Mouse (Mus musculus) heart, adult 2 months (tissue): ENCODE results near the gene Hist1h2bb. TPM values are rescaled to one million over a fixed set of nuclear protein-coding genes. Genes with fewer than 3 reads are reported as not detected.
A peak's percentile ranks its signal among the peaks of the same experiment; 100 is the strongest.
"Not testable (repeated sequence)": the region's sequence is repeated elsewhere in the genome, so short reads cannot be mapped to it uniquely, and the experiment has no call there.

ENCODE experiments used
- DNase-seq, 2 experiments: peaks; one replicate each; pipeline ENCODE4 v3.0.0; 2021
- H3K27ac ChIP-seq: fragments of 200-600 bp; 2 replicates; pipeline ENCODE4 v1.8.1; 2022
- H3K27me3 ChIP-seq: fragments of 200-500 bp; 2 replicates; pipeline ENCODE4 v1.6.1; 2012; ENCODE audit warnings: mild to moderate bottlenecking, low read length, inconsistent platforms, mixed read lengths; ENCODE audit not compliant: control insufficient read depth, insufficient read depth
- H3K36me3 ChIP-seq: fragments of 200-500 bp; 2 replicates; pipeline ENCODE4 v1.6.1; 2012; ENCODE audit warnings: low read length, inconsistent platforms; ENCODE audit not compliant: control insufficient read depth, insufficient read depth
- H3K4me1 ChIP-seq: fragments of 200-500 bp; 2 replicates; pipeline ENCODE4 v1.6.1; 2011; ENCODE audit warnings: low read length; ENCODE audit not compliant: control insufficient read depth, insufficient read depth
- H3K4me3 ChIP-seq: fragments of 200-600 bp; 2 replicates; pipeline ENCODE4 v1.8.1; 2022
- H3K79me2 ChIP-seq: fragments of 200-500 bp; replicated peaks from 2 replicates; pipeline ENCODE4 v1.6.1; 2012; ENCODE audit warnings: mild to moderate bottlenecking, inconsistent platforms, low read length, moderate library complexity, mixed read lengths; ENCODE audit not compliant: control insufficient read depth, insufficient read depth
- H3K9ac ChIP-seq: fragments of 200-500 bp; 2 replicates; pipeline ENCODE4 v1.6.1; 2012; ENCODE audit warnings: low read depth, mild to moderate bottlenecking, control low read depth, inconsistent platforms, low read length, mixed read lengths
- CTCF ChIP-seq: fragments of 200-600 bp; IDR thresholded peaks from 2 replicates; pipeline ENCODE4 v1.8.1; 2022; ENCODE audit warnings: antibody characterized with exemption, mild to moderate bottlenecking, moderate library complexity
- EP300 ChIP-seq: fragments of 200-500 bp; IDR thresholded peaks from 2 replicates; pipeline ENCODE4 v1.6.1; 2011; ENCODE audit warnings: low read depth, low read length, control low read depth; ENCODE audit not compliant: insufficient read depth
- POLR2A ChIP-seq: fragments of 200-500 bp; IDR thresholded peaks from 2 replicates; pipeline ENCODE4 v1.6.1; 2011; ENCODE audit warnings: mild to moderate bottlenecking, low read depth, low read length, control low read depth; ENCODE audit not compliant: insufficient read depth
- WGBS: fragments of 180-500 bp; shearing (Covaris S2); methylation state at CpG from one replicate; pipeline ENCODE4 v1.1.7; 2018; 5-methylcytosine and 5-hydroxymethylcytosine counted together
- intact Hi-C: fragments of 180-260 bp; cut with DNase I; formaldehyde crosslinking; loops from one replicate; pipeline ENCODE4 v1.15.1; 2025
- polyA plus RNA-seq: library from polyadenylated mRNA; depleted of rRNA; stranded (reverse); fragments of >200 nt; gene quantifications from 2 replicates; pipeline ENCODE4 v1.2.3, GENCODE M21; 2012
- total RNA-seq, 2 experiments: library from RNA; stranded (reverse); gene quantifications; 2 replicates each; pipeline ENCODE4 v1.2.3; 2021

The Hist1h2bb gene
- total and polyA plus RNA-seq, 3 experiments, result 0.47 to 4.9 (median 3.2) TPM

GRCm38 (mm10) chr13:23750839-23751477 lies 4.4 kb downstream of the Hist1h2bb start, which contains the start of gene Hist1h2ab:
Gene Hist1h2ab (plus strand): TSS chr13:23751126.
- peak; percentile 58 to 66 for DNase-seq

GRCm38 (mm10) chr13:23751478-23751956 lies 5.0 kb downstream of the Hist1h2bb start:
- H3K4me1 ChIP-seq, result peaks cover 1% of the 10 kb centered on the region
- peak overlapping the region; percentile 10; the same call in 1 of the 2 replicates for H3K27ac ChIP-seq
- H3K4me3 ChIP-seq, result no peak overlapping the region
- TF ChIP-seq EP300 (no peak), CTCF (no peak), POLR2A (no peak)
- peak in 1 of 2 experiments; percentile 24 for DNase-seq
- no peaks in the 10 kb centered on the region for H3K27me3 ChIP-seq
- H3K9ac ChIP-seq, result no peak overlapping the region
- intact Hi-C loops, result no loop called here
- H3K79me2 ChIP-seq, result no peaks in the 10 kb centered on the region
- no peaks in the 10 kb centered on the region for H3K36me3 ChIP-seq
- 11% methylated on average over 11 of the region's 11 CpGs for WGBS

More at GRCm38 (mm10) chr13:23750839-23751477, 4.4 kb downstream of the Hist1h2bb start, which contains the start of gene Hist1h2ab:
- H3K4me1 ChIP-seq, H3K36me3 ChIP-seq, intact Hi-C loops, H3K79me2 ChIP-seq, H3K27me3 ChIP-seq: not testable (repeated sequence)
- Histone ChIP-seq H3K4me3 (peak within 1 kb of the TSS; percentile 48), H3K27ac (peak within 1 kb of the TSS; percentile 62), H3K9ac (peak within 1 kb of the TSS; percentile 67)
- TF ChIP-seq POLR2A, result peak; percentile 55; the same call in 1 of the 2 replicates
- peak; percentile 22 for TF ChIP-seq CTCF
- 5% methylated on average over 31 of the region's 47 CpGs for WGBS

GRCm38 (mm10) chr13:23752067-23752741 lies 5.7 kb downstream of the Hist1h2bb start, which contains the start of gene Hist1h3b:
Gene Hist1h3b (plus strand): TSS chr13:23752267.
- H3K79me2 ChIP-seq, H3K4me1 ChIP-seq, intact Hi-C loops, H3K27me3 ChIP-seq, H3K36me3 ChIP-seq: not testable (repeated sequence)
- H3K9ac ChIP-seq, result peak within 1 kb of the TSS; percentile 67
- peak; percentile 82 to 83 for DNase-seq
- WGBS, result 6% methylated on average over 18 of the region's 47 CpGs
- peak within 1 kb of the TSS; percentile 10; the same call in 1 of the 2 replicates for H3K27ac ChIP-seq
- peak within 1 kb of the TSS; percentile 48 for H3K4me3 ChIP-seq

GRCm38 (mm10) chr13:23752742-23753172 lies 6.2 kb downstream of the Hist1h2bb start:
- Histone ChIP-seq H3K9ac (no peak overlapping the region), H3K27me3 (no peaks in the 10 kb centered on the region), H3K79me2 (no peaks in the 10 kb centered on the region), H3K4me3 (no peak overlapping the region), H3K4me1 (peaks cover 1% of the 10 kb centered on the region), H3K36me3 (no peaks in the 10 kb centered on the region), H3K27ac (no peak overlapping the region)
- no peak for DNase-seq
- 21% methylated on average over 6 of the region's 6 CpGs for WGBS
- intact Hi-C loops, result no loop called here
- TF ChIP-seq EP300 (no peak), POLR2A (no peak), CTCF (no peak)

GRCm38 (mm10) chr13:23753314-23754078 lies 7.0 kb downstream of the Hist1h2bb start:
- H3K36me3 ChIP-seq, result no peaks in the 10 kb centered on the region
- H3K4me1 ChIP-seq, result peaks cover 1% of the 10 kb centered on the region
- no peak for DNase-seq
- H3K9ac ChIP-seq, result no peak overlapping the region
- H3K27me3 ChIP-seq, result no peaks in the 10 kb centered on the region
- H3K27ac ChIP-seq, result no peak overlapping the region
- 67% methylated on average over 4 of the region's 4 CpGs for WGBS
- no peak for TF ChIP-seq CTCF
- no peak for TF ChIP-seq EP300
- TF ChIP-seq POLR2A, result no peak
- no peaks in the 10 kb centered on the region for H3K79me2 ChIP-seq
- intact Hi-C loops, result no loop called here
- no peak overlapping the region for H3K4me3 ChIP-seq
